Mouse (Mus musculus) cortical plate, adult 2 months (tissue): ENCODE measurements at regions not wholly inside any gene's neighbourhood (a gene's known extent, or its start where the extent isn't known, plus 50 kb on each side); places are given as distances from the start of the nearest gene placed in this dataset.

Experiments used
- CTCF ChIP-seq: fragments of 200-500 bp; IDR thresholded peaks from 2 replicates; pipeline ENCODE4 v1.5.1; 2011; ENCODE audit warnings: mild to moderate bottlenecking, control low read depth, low read length; ENCODE audit not compliant: insufficient read depth; ENCODE audit errors: extremely low read depth
- POLR2A ChIP-seq: fragments of 200-500 bp; IDR thresholded peaks from 2 replicates; pipeline ENCODE4 v1.6.1; 2011; ENCODE audit warnings: mild to moderate bottlenecking, low read length, control low read depth; ENCODE audit not compliant: insufficient read depth; ENCODE audit errors: extremely low read depth

- TF ChIP-seq CTCF (no peak), POLR2A (no peak)
These were observed 56.6 kb upstream of the Slc25a33 start for GRCm38 (mm10) chr4:149830551-149831192.
